Mouse (Mus musculus) thymus, adult 2 months (tissue): ENCODE data around the gene Rerg. TPM values are rescaled to one million over a fixed set of nuclear protein-coding genes. Genes with fewer than 3 reads are reported as not detected.

Source experiments
- DNase-seq: peaks from one replicate; pipeline ENCODE4 v3.0.0; 2021
- H3K27ac ChIP-seq: fragments of 200-500 bp; 2 replicates; pipeline ENCODE4 v1.5.1; 2012; ENCODE audit warnings: low read length, control low read depth; ENCODE audit not compliant: control insufficient read depth, insufficient read depth
- H3K27me3 ChIP-seq: fragments of 200-500 bp; 2 replicates; pipeline ENCODE4 v1.6.1; 2012; ENCODE audit warnings: mild to moderate bottlenecking, low read length, moderate library complexity, mixed read lengths; ENCODE audit not compliant: control insufficient read depth, insufficient read depth
- H3K36me3 ChIP-seq: fragments of 200-500 bp; 2 replicates; pipeline ENCODE4 v1.6.1; 2012; ENCODE audit warnings: mild to moderate bottlenecking, low read length, moderate library complexity; ENCODE audit not compliant: control insufficient read depth, insufficient read depth
- H3K4me1 ChIP-seq: fragments of 200-500 bp; replicated peaks from 2 replicates; pipeline ENCODE4 v1.6.1; 2012; ENCODE audit warnings: low read length; ENCODE audit not compliant: control insufficient read depth, insufficient read depth
- H3K4me3 ChIP-seq: fragments of 200-500 bp; 2 replicates; pipeline ENCODE4 v1.5.1; 2012; ENCODE audit warnings: mild to moderate bottlenecking, low read length, control low read depth, moderate library complexity; ENCODE audit not compliant: control insufficient read depth, insufficient read depth
- CTCF ChIP-seq: fragments of 200-500 bp; IDR thresholded peaks from 2 replicates; pipeline ENCODE4 v1.5.1; 2012; ENCODE audit warnings: mild to moderate bottlenecking, control low read depth, low read length, moderate library complexity, borderline replicate concordance; ENCODE audit not compliant: control insufficient read depth, poor library complexity, insufficient read depth; ENCODE audit errors: extremely low read depth
- POLR2A ChIP-seq: fragments of 200-500 bp; IDR thresholded peaks from 2 replicates; pipeline ENCODE4 v1.6.1; 2012; ENCODE audit warnings: mild to moderate bottlenecking, low read length, control low read depth, moderate library complexity; ENCODE audit not compliant: control insufficient read depth, poor library complexity, insufficient read depth; ENCODE audit errors: extremely low read depth
- WGBS: fragments of 180-500 bp; shearing (Covaris S2); methylation state at CpG from one replicate; pipeline ENCODE4 v1.1.7; 2018; 5-methylcytosine and 5-hydroxymethylcytosine counted together
- polyA plus RNA-seq: library from polyadenylated mRNA; depleted of rRNA; stranded (reverse); fragments of >200 nt; gene quantifications from 2 replicates; pipeline ENCODE4 v1.2.3, GENCODE M21; 2012

Rerg gene
- polyA plus RNA-seq, 1 experiment: 0.49 TPM

GRCm38 (mm10) chr6:137159372-137159926 lies 10.8 kb downstream of the Rerg start:
- no peak overlapping the region for H3K27ac ChIP-seq
- TF ChIP-seq CTCF: no peak
- no peak for TF ChIP-seq POLR2A
- DNase-seq: no peak
- no peaks in the 10 kb centered on the region for H3K36me3 ChIP-seq
- no peaks in the 10 kb centered on the region for H3K4me1 ChIP-seq
- 94% methylated on average over 8 of the region's 8 CpGs for WGBS
- no peak overlapping the region for H3K4me3 ChIP-seq
- H3K27me3 ChIP-seq: no peaks in the 10 kb centered on the region

- Histone ChIP-seq H3K27ac (no peak overlapping the region), H3K27me3 (no peaks in the 10 kb centered on the region), H3K4me1 (no peaks in the 10 kb centered on the region), H3K4me3 (no peak overlapping the region), H3K36me3 (no peaks in the 10 kb centered on the region)
- DNase-seq: peak; percentile 14
- WGBS: 12% methylated on average over 11 of the region's 11 CpGs
- TF ChIP-seq CTCF (no peak), POLR2A (no peak)
These were observed 13.7 kb downstream of the Rerg start for GRCm38 (mm10) chr6:137156437-137157219.

- Histone ChIP-seq H3K4me3 (no peak overlapping the region), H3K27me3 (no peaks in the 10 kb centered on the region), H3K4me1 (no peaks in the 10 kb centered on the region), H3K36me3 (no peaks in the 10 kb centered on the region), H3K27ac (no peak overlapping the region)
- no peak for DNase-seq
- TF ChIP-seq CTCF: no peak
- TF ChIP-seq POLR2A: no peak
- 91% methylated on average over 26 of the region's 26 CpGs for WGBS
These were observed 14.8 kb downstream of the Rerg start for GRCm38 (mm10) chr6:137155196-137156137.

- Histone ChIP-seq H3K4me3 (no peak overlapping the region), H3K27me3 (no peaks in the 10 kb centered on the region), H3K4me1 (no peaks in the 10 kb centered on the region), H3K27ac (no peak overlapping the region), H3K36me3 (no peaks in the 10 kb centered on the region)
- TF ChIP-seq CTCF: no peak
- TF ChIP-seq POLR2A: no peak
- no peak for DNase-seq
- 95% methylated on average over 14 of the region's 14 CpGs for WGBS
These were observed 17.3 kb downstream of the Rerg start for GRCm38 (mm10) chr6:137153021-137153420.

GRCm38 (mm10) chr6:137151015-137151414 lies 19.3 kb downstream of the Rerg start:
- Histone ChIP-seq H3K4me3 (no peak overlapping the region), H3K27ac (no peak overlapping the region), H3K27me3 (no peaks in the 10 kb centered on the region), H3K4me1 (no peaks in the 10 kb centered on the region), H3K36me3 (no peaks in the 10 kb centered on the region)
- TF ChIP-seq POLR2A (no peak), CTCF (no peak)
- 80% methylated on average over 2 of the region's 2 CpGs for WGBS
- no peak for DNase-seq

- Histone ChIP-seq H3K4me3 (no peak overlapping the region), H3K27ac (no peak overlapping the region), H3K36me3 (no peaks in the 10 kb centered on the region), H3K4me1 (no peaks in the 10 kb centered on the region), H3K27me3 (no peaks in the 10 kb centered on the region)
- no peak for TF ChIP-seq POLR2A
- TF ChIP-seq CTCF: no peak
- 86% methylated on average over 4 of the region's 4 CpGs for WGBS
- DNase-seq: no peak
These were observed 20.5 kb downstream of the Rerg start for GRCm38 (mm10) chr6:137149833-137150232.
